Mouse (Mus musculus): ENCODE results near the gene Utrn. TPM values are rescaled to one million over a fixed set of nuclear protein-coding genes. Genes with fewer than 3 reads are reported as not detected.

Gene Utrn
- 13.9 TPM for polyA plus RNA-seq (2012; fragmentation: generic; extraction: Trizol)

DNA sequence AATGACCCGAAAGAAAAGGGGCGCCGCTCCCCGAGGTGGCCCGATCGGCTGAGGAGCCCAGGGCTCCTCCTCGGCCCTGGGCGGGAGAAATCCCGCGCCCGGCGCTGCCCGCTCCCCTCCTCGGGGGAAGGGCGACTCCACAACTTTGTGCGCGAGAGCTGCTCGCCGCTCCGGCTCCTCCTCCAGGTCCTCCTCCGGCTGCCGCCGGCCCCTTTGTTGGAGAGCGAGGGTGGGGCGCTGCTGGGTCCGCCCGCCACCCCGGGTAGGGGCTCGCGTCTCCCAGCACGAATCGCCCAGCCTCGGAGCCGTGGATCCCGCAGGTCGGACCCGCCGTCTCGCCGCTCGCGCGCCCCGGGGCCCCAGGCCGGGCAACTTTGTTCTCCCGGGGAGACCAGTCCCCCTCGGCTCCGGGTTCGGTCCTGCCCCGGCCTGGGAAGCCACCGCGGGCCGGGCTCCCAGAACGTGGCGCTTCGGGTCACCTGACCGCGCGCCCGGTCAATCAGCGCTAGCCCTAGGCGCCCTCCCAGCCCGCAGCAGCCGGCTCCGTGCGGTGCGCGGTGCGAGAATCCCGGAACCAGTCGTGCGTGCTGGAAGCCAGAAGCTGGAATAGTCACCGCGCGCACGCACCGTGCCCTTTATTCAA is at the start of gene Utrn:
Gene Utrn (minus strand): TSS at position 337 of the 643 bp plus-strand sequence.
- H3K36me3 ChIP-seq (ENCODE audit: control insufficient read depth, insufficient read depth): no peaks in the 10 kb centered on the region
- H3K79me2 ChIP-seq (ENCODE audit: control insufficient read depth, insufficient read depth): peaks cover 39% of the 10 kb centered on the region
- TF ChIP-seq MYOG (IDR thresholded peaks at IDR 0.05; ENCODE audit: control insufficient read depth in 1 of 3, insufficient read depth in 1 of 3, insufficient read length in 2 of 3, low read depth in 2 of 3): peak in 2 of 3 experiments; percentile 22 to 43
- TF ChIP-seq CEBPB (IDR thresholded peaks at IDR 0.05; ENCODE audit: insufficient read depth, poor library complexity, severe bottlenecking): no peak
- TF ChIP-seq POLR2A (IDR thresholded peaks at IDR 0.05; ENCODE audit: insufficient read length, low read depth): peak; percentile 78
- peak in 1 of 3 experiments; percentile 24 for TF ChIP-seq MYOD1 (IDR thresholded peaks at IDR 0.05; ENCODE audit: control insufficient read depth in 1 of 3, insufficient read length in 2 of 3, low read depth in 2 of 3)
- no peak for TF ChIP-seq MAX (IDR thresholded peaks at IDR 0.05; ENCODE audit: low read depth)
- peak; percentile 75 for TF ChIP-seq USF1 (IDR thresholded peaks at IDR 0.05; ENCODE audit: low read depth)
- peak; percentile 49 for TF ChIP-seq POLR2AphosphoS2 (IDR thresholded peaks at IDR 0.05; ENCODE audit: insufficient read length, low read depth)
- peak within 1 kb of the TSS; percentile 69 for H3K4me2 ChIP-seq (ENCODE audit: low read depth)
- peak within 1 kb of the TSS; percentile 62 for H3ac ChIP-seq (ENCODE audit: control insufficient read depth, insufficient read length)
- no peaks in the 10 kb centered on the region for H3K27me3 ChIP-seq (ENCODE audit: control insufficient read depth, insufficient read depth, insufficient read length)
- peak within 1 kb of the TSS; percentile 76 for H3K4me3 ChIP-seq

DNA sequence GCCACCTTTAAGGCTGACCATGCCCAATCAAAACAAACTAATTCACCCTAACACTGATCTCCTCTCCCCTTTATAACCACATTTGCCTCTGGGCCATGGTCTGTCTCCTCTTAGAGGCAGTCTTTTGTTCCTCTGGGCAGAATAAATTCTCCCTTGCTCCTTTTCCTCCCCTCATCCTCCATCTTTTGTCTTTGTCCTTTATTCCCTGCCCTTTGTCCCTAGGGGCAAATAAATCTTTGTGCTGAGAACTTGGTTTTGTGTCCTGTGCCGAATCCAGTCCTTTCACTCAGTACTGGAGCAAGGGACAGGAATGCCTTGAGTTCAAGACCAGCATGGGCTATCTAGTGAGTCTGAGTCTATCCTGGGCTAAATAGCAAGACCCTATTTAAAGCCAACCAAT is 48.5 kb upstream of the Utrn start:
- Histone ChIP-seq H3K36me3 (ENCODE audit: control insufficient read depth, insufficient read depth) (no peaks in the 10 kb centered on the region), H3ac (ENCODE audit: control insufficient read depth, insufficient read length) (no peak overlapping the region), H3K4me3 (no peak overlapping the region), H3K4me2 (ENCODE audit: low read depth) (no peak overlapping the region), H3K79me2 (ENCODE audit: control insufficient read depth, insufficient read depth) (no peaks in the 10 kb centered on the region), H3K27me3 (ENCODE audit: control insufficient read depth, insufficient read depth, insufficient read length) (no peaks in the 10 kb centered on the region)
- TF ChIP-seq SRF (IDR thresholded peaks at IDR 0.05; ENCODE audit: control insufficient read depth, insufficient read length, low read depth) (no peak), POLR2A (IDR thresholded peaks at IDR 0.05; ENCODE audit: insufficient read length, low read depth) (no peak), E2F4 (IDR thresholded peaks at IDR 0.05; ENCODE audit: insufficient read depth) (no peak), USF1 (IDR thresholded peaks at IDR 0.05; ENCODE audit: low read depth) (no peak), MYOD1 (IDR thresholded peaks at IDR 0.05; ENCODE audit: control insufficient read depth in 1 of 3, insufficient read length in 2 of 3, low read depth in 2 of 3) (no peak), TCF12 (IDR thresholded peaks at IDR 0.05; ENCODE audit: insufficient read depth, poor library complexity, severe bottlenecking) (no peak), MYOG (IDR thresholded peaks at IDR 0.05; ENCODE audit: control insufficient read depth in 1 of 3, insufficient read depth in 1 of 3, insufficient read length in 2 of 3, low read depth in 2 of 3) (no peak), POLR2AphosphoS2 (IDR thresholded peaks at IDR 0.05; ENCODE audit: insufficient read length, low read depth) (no peak), TCF3 (IDR thresholded peaks at IDR 0.05; ENCODE audit: insufficient read length, low read depth) (no peak), CEBPB (IDR thresholded peaks at IDR 0.05; ENCODE audit: insufficient read depth, poor library complexity, severe bottlenecking) (no peak), MAX (IDR thresholded peaks at IDR 0.05; ENCODE audit: low read depth) (no peak), REST (IDR thresholded peaks at IDR 0.05; ENCODE audit: insufficient read depth, insufficient read length) (no peak)

DNA sequence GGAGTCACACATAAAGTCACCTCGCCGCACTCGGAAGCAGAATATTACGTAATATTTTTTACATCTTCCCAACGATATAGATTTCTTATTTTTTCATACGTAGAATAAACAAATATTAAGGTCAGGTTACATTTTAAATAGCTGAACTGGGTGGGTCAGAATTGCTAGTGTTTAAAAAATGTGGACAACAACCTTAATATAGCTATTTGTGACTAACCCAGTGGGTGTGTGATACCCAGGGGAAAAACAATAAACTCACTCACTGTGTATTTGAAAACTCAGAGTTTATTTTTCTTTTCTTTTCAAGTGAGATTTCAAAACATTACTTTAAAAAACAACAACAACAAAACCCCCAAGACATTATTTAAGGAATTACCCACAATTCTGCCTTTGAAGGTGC is 47.2 kb upstream of the Utrn start:
- peak overlapping the region; percentile 35 for H3K4me2 ChIP-seq (ENCODE audit: low read depth)
- no peaks in the 10 kb centered on the region for H3K27me3 ChIP-seq (ENCODE audit: control insufficient read depth, insufficient read depth, insufficient read length)
- TF ChIP-seq TCF12 (IDR thresholded peaks at IDR 0.05; ENCODE audit: insufficient read depth, poor library complexity, severe bottlenecking) (no peak), USF1 (IDR thresholded peaks at IDR 0.05; ENCODE audit: low read depth) (no peak), POLR2A (IDR thresholded peaks at IDR 0.05; ENCODE audit: insufficient read length, low read depth) (no peak), E2F4 (IDR thresholded peaks at IDR 0.05; ENCODE audit: insufficient read depth) (no peak), POLR2AphosphoS2 (IDR thresholded peaks at IDR 0.05; ENCODE audit: insufficient read length, low read depth) (no peak), MYOG (IDR thresholded peaks at IDR 0.05; ENCODE audit: control insufficient read depth in 1 of 3, insufficient read depth in 1 of 3, insufficient read length in 2 of 3, low read depth in 2 of 3) (no peak), CEBPB (IDR thresholded peaks at IDR 0.05; ENCODE audit: insufficient read depth, poor library complexity, severe bottlenecking) (no peak), REST (IDR thresholded peaks at IDR 0.05; ENCODE audit: insufficient read depth, insufficient read length) (no peak), MYOD1 (IDR thresholded peaks at IDR 0.05; ENCODE audit: control insufficient read depth in 1 of 3, insufficient read length in 2 of 3, low read depth in 2 of 3) (no peak), TCF3 (IDR thresholded peaks at IDR 0.05; ENCODE audit: insufficient read length, low read depth) (no peak), SRF (IDR thresholded peaks at IDR 0.05; ENCODE audit: control insufficient read depth, insufficient read length, low read depth) (no peak), MAX (IDR thresholded peaks at IDR 0.05; ENCODE audit: low read depth) (no peak)
- H3ac ChIP-seq (ENCODE audit: control insufficient read depth, insufficient read length): no peak overlapping the region
- no peaks in the 10 kb centered on the region for H3K36me3 ChIP-seq (ENCODE audit: control insufficient read depth, insufficient read depth)
- H3K79me2 ChIP-seq (ENCODE audit: control insufficient read depth, insufficient read depth): no peaks in the 10 kb centered on the region
- no peak overlapping the region for H3K4me3 ChIP-seq

DNA sequence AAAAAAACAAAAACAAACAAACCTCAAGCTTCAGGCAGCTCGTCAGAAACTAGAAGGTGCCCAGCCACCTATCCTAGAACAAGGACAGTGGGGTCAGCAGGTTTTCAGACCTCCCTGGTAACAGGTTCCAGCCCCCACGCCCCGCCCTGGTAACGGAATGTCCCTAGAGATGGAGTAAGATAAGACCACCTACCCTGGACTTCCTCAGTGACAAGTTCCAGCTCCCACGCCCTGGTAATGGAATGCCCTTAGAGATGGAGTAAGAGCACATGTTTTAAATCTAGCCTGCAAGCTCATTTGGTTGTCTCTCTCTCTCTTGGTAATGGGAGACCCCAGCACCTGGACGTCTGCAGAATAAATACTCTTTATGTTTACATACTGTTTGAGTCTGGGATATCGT is 46.7 kb upstream of the Utrn start:
- no peak overlapping the region for H3K4me3 ChIP-seq
- H3K36me3 ChIP-seq (ENCODE audit: control insufficient read depth, insufficient read depth): no peaks in the 10 kb centered on the region
- H3K79me2 ChIP-seq (ENCODE audit: control insufficient read depth, insufficient read depth): no peaks in the 10 kb centered on the region
- H3K27me3 ChIP-seq (ENCODE audit: control insufficient read depth, insufficient read depth, insufficient read length): no peaks in the 10 kb centered on the region
- no peak for TF ChIP-seq TCF3 (IDR thresholded peaks at IDR 0.05; ENCODE audit: insufficient read length, low read depth)
- no peak for TF ChIP-seq CEBPB (IDR thresholded peaks at IDR 0.05; ENCODE audit: insufficient read depth, poor library complexity, severe bottlenecking)
- no peak for TF ChIP-seq POLR2AphosphoS2 (IDR thresholded peaks at IDR 0.05; ENCODE audit: insufficient read length, low read depth)
- no peak for TF ChIP-seq MYOG (IDR thresholded peaks at IDR 0.05; ENCODE audit: control insufficient read depth in 1 of 3, insufficient read depth in 1 of 3, insufficient read length in 2 of 3, low read depth in 2 of 3)
- TF ChIP-seq E2F4 (IDR thresholded peaks at IDR 0.05; ENCODE audit: insufficient read depth): no peak
- no peak for TF ChIP-seq TCF12 (IDR thresholded peaks at IDR 0.05; ENCODE audit: insufficient read depth, poor library complexity, severe bottlenecking)
- TF ChIP-seq USF1 (IDR thresholded peaks at IDR 0.05; ENCODE audit: low read depth): no peak
- TF ChIP-seq MYOD1 (IDR thresholded peaks at IDR 0.05; ENCODE audit: control insufficient read depth in 1 of 3, insufficient read length in 2 of 3, low read depth in 2 of 3): no peak
- no peak overlapping the region for H3ac ChIP-seq (ENCODE audit: control insufficient read depth, insufficient read length)
- peak overlapping the region; percentile 35 for H3K4me2 ChIP-seq (ENCODE audit: low read depth)

All from myocyte (in vitro differentiated cells).